Mouse (Mus musculus) limb, embryonic 11.5 days (tissue): ENCODE results near the gene Zscan29. TPM values are rescaled to one million over a fixed set of nuclear protein-coding genes. Genes with fewer than 3 reads are reported as not detected.
A peak's percentile ranks its signal among the peaks of the same experiment; 100 is the strongest.

Experiments used
- ATAC-seq: fragments of 200-750 bp; cut with Nextera tagmentation; 2 replicates; pipeline ENCODE4 v1.8.0; 2017; ENCODE audit warnings: low read depth; ENCODE audit not compliant: insufficient number of reproducible peaks, low FRiP score, low TSS enrichment
- DNase-seq: peaks from one replicate; pipeline ENCODE4 v3.0.0-alpha.2; 2015; ENCODE audit warnings: low spot score
- H3K27ac ChIP-seq: fragments of 300-500 bp; sonication (generic); replicated peaks from 2 replicates; pipeline ENCODE4 v1.5.1; 2014; ENCODE audit warnings: low read depth, mild to moderate bottlenecking, low read length
- H3K27me3 ChIP-seq: fragments of 300-500 bp; sonication (generic); 2 replicates; pipeline ENCODE4 v1.6.1; 2014; ENCODE audit warnings: mild to moderate bottlenecking, low read length, mixed read lengths; ENCODE audit not compliant: control insufficient read depth, insufficient read depth
- H3K36me3 ChIP-seq: fragments of 300-500 bp; sonication (generic); 2 replicates; pipeline ENCODE4 v1.6.1; 2014; ENCODE audit warnings: mild to moderate bottlenecking, low read length, moderate library complexity, mixed read lengths; ENCODE audit not compliant: control insufficient read depth, insufficient read depth
- H3K4me1 ChIP-seq: fragments of 300-500 bp; sonication (generic); 2 replicates; pipeline ENCODE4 v1.6.1; 2014; ENCODE audit warnings: low read length, mixed read lengths; ENCODE audit not compliant: control insufficient read depth, insufficient read depth
- H3K4me2 ChIP-seq: fragments of 300-500 bp; sonication (generic); 2 replicates; pipeline ENCODE4 v1.6.1; 2014; ENCODE audit warnings: low read depth, mild to moderate bottlenecking, moderate library complexity; ENCODE audit not compliant: severe bottlenecking
- H3K4me3 ChIP-seq: fragments of 300-500 bp; sonication (generic); 2 replicates; pipeline ENCODE4 v1.5.1; 2014; ENCODE audit warnings: low read depth, low read length
- H3K9ac ChIP-seq: fragments of 300-500 bp; sonication (generic); 2 replicates; pipeline ENCODE4 v1.6.1; 2014; ENCODE audit warnings: mild to moderate bottlenecking, low read length
- H3K9me3 ChIP-seq: fragments of 300-500 bp; sonication (generic); 2 replicates; pipeline ENCODE4 v1.6.1; 2016; ENCODE audit warnings: low read length; ENCODE audit not compliant: control insufficient read depth
- WGBS: fragments of 180-500 bp; shearing (Covaris S2); extraction: QIAGEN DNeasy Blood & Tissue Kit; methylation state at CpG from one replicate; pipeline ENCODE4 v1.1.7; 2014; 5-methylcytosine and 5-hydroxymethylcytosine counted together
- polyA plus RNA-seq: library from polyadenylated mRNA; unstranded; fragments of >200 nt; fragmentation: Nextera tagmentation; extraction: Ambion mirVana; gene quantifications from 2 replicates; pipeline ENCODE4 v1.2.1, GENCODE M21; 2014

Gene Zscan29
- polyA plus RNA-seq, 1 experiment from 2014 or later = 12.6 TPM

- no peak overlapping the region for H3K27ac ChIP-seq
- H3K4me1 ChIP-seq = no peaks in the 10 kb centered on the region
- 93% methylated on average over 7 of the region's 7 CpGs for WGBS
- no peaks in the 10 kb centered on the region for H3K9me3 ChIP-seq
- H3K36me3 ChIP-seq = peaks cover 8% of the 10 kb centered on the region; the same call in 1 of the 2 replicates
- H3K9ac ChIP-seq = no peak overlapping the region
- H3K27me3 ChIP-seq = no peaks in the 10 kb centered on the region
- DNase-seq = no peak
- no peak for ATAC-seq
- H3K4me3 ChIP-seq = no peak overlapping the region
- H3K4me2 ChIP-seq = no peak overlapping the region
These were observed 13.2 kb upstream of the Zscan29 start for GRCm38 (mm10) chr2:121184142-121184541.

- no peak overlapping the region for H3K4me3 ChIP-seq
- H3K27me3 ChIP-seq = no peaks in the 10 kb centered on the region
- no peak overlapping the region for H3K27ac ChIP-seq
- no peak overlapping the region for H3K9ac ChIP-seq
- no peak overlapping the region for H3K4me2 ChIP-seq
- H3K9me3 ChIP-seq = no peaks in the 10 kb centered on the region
- no peak for DNase-seq
- no peaks in the 10 kb centered on the region for H3K4me1 ChIP-seq
- ATAC-seq = no peak
- H3K36me3 ChIP-seq = peaks cover 7% of the 10 kb centered on the region; the same call in 1 of the 2 replicates
- 86% methylated on average over 5 of the region's 5 CpGs for WGBS
These were observed 12.5 kb upstream of the Zscan29 start for GRCm38 (mm10) chr2:121183431-121183830.

GRCm38 (mm10) chr2:121178828-121179479 lies 8.0 kb upstream of the Zscan29 start:
- Histone ChIP-seq H3K9ac (no peak overlapping the region), H3K27ac (no peak overlapping the region), H3K27me3 (no peaks in the 10 kb centered on the region), H3K4me2 (no peak overlapping the region), H3K9me3 (no peaks in the 10 kb centered on the region), H3K4me3 (no peak overlapping the region), H3K4me1 (no peaks in the 10 kb centered on the region), H3K36me3 (peaks cover 6% of the 10 kb centered on the region; the same call in 1 of the 2 replicates)
- DNase-seq (no peak), ATAC-seq (no peak)
- 92% methylated on average over 3 of the region's 3 CpGs for WGBS

- Histone ChIP-seq H3K36me3 (no peaks in the 10 kb centered on the region; the same call in 1 of the 2 replicates), H3K9ac (peak within 1 kb of the TSS; percentile 81), H3K4me3 (peak within 1 kb of the TSS; percentile 86), H3K4me1 (peaks cover 14% of the 10 kb centered on the region), H3K4me2 (peak within 1 kb of the TSS; percentile 89), H3K27me3 (no peaks in the 10 kb centered on the region), H3K9me3 (no peaks in the 10 kb centered on the region), H3K27ac (peak within 1 kb of the TSS; percentile 77)
- DNase-seq = peak; percentile 60
- under 1% methylated on average over 36 of the region's 38 CpGs for WGBS
- ATAC-seq = peak; percentile 36; the same call in 1 of the 2 replicates
These were observed 399 bp downstream of the Zscan29 start, which contains the start of gene Tubgcp4 for GRCm38 (mm10) chr2:121170481-121170971. Gene Tubgcp4, plus strand, starts transcription at chr2:121170654.

- ATAC-seq = no peak
- H3K36me3 ChIP-seq = no peaks in the 10 kb centered on the region; the same call in 1 of the 2 replicates
- H3K27ac ChIP-seq = no peak overlapping the region
- H3K9ac ChIP-seq = peak overlapping the region; percentile 81
- peak overlapping the region; percentile 86 for H3K4me3 ChIP-seq
- 10% methylated on average over 9 of the region's 9 CpGs for WGBS
- no peaks in the 10 kb centered on the region for H3K9me3 ChIP-seq
- H3K4me1 ChIP-seq = peaks cover 14% of the 10 kb centered on the region
- peak; percentile 43 for DNase-seq
- peak overlapping the region; percentile 89 for H3K4me2 ChIP-seq
- no peaks in the 10 kb centered on the region for H3K27me3 ChIP-seq
These were observed 1.0 kb downstream of the Zscan29 start for GRCm38 (mm10) chr2:121169902-121170301.

- Histone ChIP-seq H3K4me3 (peak overlapping the region; percentile 86), H3K27me3 (no peaks in the 10 kb centered on the region), H3K4me1 (peaks cover 14% of the 10 kb centered on the region), H3K4me2 (peak overlapping the region; percentile 89; the same call in 1 of the 2 replicates), H3K36me3 (no peaks in the 10 kb centered on the region; the same call in 1 of the 2 replicates), H3K27ac (no peak overlapping the region), H3K9ac (no peak overlapping the region; the same call in 1 of the 2 replicates), H3K9me3 (no peaks in the 10 kb centered on the region)
- no peak for ATAC-seq
- no peak for DNase-seq
- WGBS = 43% methylated on average over 4 of the region's 4 CpGs
These were observed 1.8 kb downstream of the Zscan29 start for GRCm38 (mm10) chr2:121169173-121169572.

- Histone ChIP-seq H3K4me1 (no peaks in the 10 kb centered on the region), H3K36me3 (peaks cover 2% of the 10 kb centered on the region; the same call in 1 of the 2 replicates), H3K9ac (no peak overlapping the region), H3K9me3 (no peaks in the 10 kb centered on the region), H3K27ac (no peak overlapping the region), H3K4me2 (no peak overlapping the region), H3K27me3 (no peaks in the 10 kb centered on the region), H3K4me3 (no peak overlapping the region)
- DNase-seq (no peak), ATAC-seq (no peak)
- 83% methylated on average over 3 of the region's 3 CpGs for WGBS
These were observed 17.8 kb downstream of the Zscan29 start for GRCm38 (mm10) chr2:121153100-121153499.

GRCm38 (mm10) chr2:121149679-121150078 lies 21.2 kb downstream of the Zscan29 start:
- Histone ChIP-seq H3K36me3 (peaks cover 2% of the 10 kb centered on the region; the same call in 1 of the 2 replicates), H3K9me3 (no peaks in the 10 kb centered on the region), H3K27me3 (no peaks in the 10 kb centered on the region), H3K4me3 (no peak overlapping the region), H3K4me1 (no peaks in the 10 kb centered on the region), H3K27ac (no peak overlapping the region), H3K9ac (no peak overlapping the region), H3K4me2 (no peak overlapping the region)
- DNase-seq (no peak), ATAC-seq (no peak)
- WGBS = 88% methylated on average over 5 of the region's 5 CpGs
